Mouse (Mus musculus): ENCODE results near the gene Bmp2.

- no peak for TF ChIP-seq GATA1 (IDR thresholded peaks at IDR 0.05; ENCODE audit: borderline replicate concordance, low read length)
- TF ChIP-seq FLI1 (IDR thresholded peaks at IDR 0.05; ENCODE audit: low read length): no peak
Measured at GRCm38 (mm10) chr2:133552031-133552841, at the start of gene Bmp2.
